Mouse (Mus musculus): ENCODE measurements around the gene Gstcd.

Gstcd gene

GRCm38 (mm10) chr3:133026977-133027376 is 64.9 kb downstream of the Gstcd start:
- no peak for DNase-seq (ENCODE audit: low spot score in 2 of 2)

- DNase-seq (ENCODE audit: low spot score in 2 of 2): no peak
These were observed 84.6 kb downstream of the Gstcd start for GRCm38 (mm10) chr3:133007250-133007649.

- DNase-seq (ENCODE audit: low spot score in 2 of 2): no peak
These were observed 95.5 kb downstream of the Gstcd start for GRCm38 (mm10) chr3:132996299-132996698.

- DNase-seq (ENCODE audit: low spot score in 2 of 2): no peak
These were observed 95.9 kb downstream of the Gstcd start for GRCm38 (mm10) chr3:132995904-132996267.

- DNase-seq (ENCODE audit: low spot score in 2 of 2): no peak
These were observed 96.5 kb downstream of the Gstcd start for GRCm38 (mm10) chr3:132995172-132995903.

- no peak for DNase-seq (ENCODE audit: low spot score in 2 of 2)
These were observed 105.6 kb downstream of the Gstcd start for GRCm38 (mm10) chr3:132986188-132986587.

GRCm38 (mm10) chr3:132983845-132984485 is 107.9 kb downstream of the Gstcd start:
- no peak for DNase-seq (ENCODE audit: low spot score in 2 of 2)

- no peak for DNase-seq (ENCODE audit: low spot score in 2 of 2)
These were observed 109.9 kb downstream of the Gstcd start for GRCm38 (mm10) chr3:132981968-132982367.

- DNase-seq (ENCODE audit: low spot score in 2 of 2): no peak
These were observed 111.9 kb downstream of the Gstcd start for GRCm38 (mm10) chr3:132979781-132980461.

- DNase-seq (ENCODE audit: low spot score in 2 of 2): no peak
These were observed 125.6 kb downstream of the Gstcd start for GRCm38 (mm10) chr3:132966255-132966654.

- no peak for DNase-seq (ENCODE audit: low spot score in 2 of 2)
These were observed 126.9 kb downstream of the Gstcd start for GRCm38 (mm10) chr3:132964715-132965507.

GRCm38 (mm10) chr3:132962631-132963361 is 129.0 kb downstream of the Gstcd start:
- no peak for DNase-seq (ENCODE audit: low spot score in 2 of 2)

- no peak for DNase-seq (ENCODE audit: low spot score in 2 of 2)
These were observed 141.3 kb downstream of the Gstcd start for GRCm38 (mm10) chr3:132950529-132950880.

- DNase-seq (ENCODE audit: low spot score in 2 of 2): peak; percentile 13 to 62
These were observed 141.9 kb downstream of the Gstcd start, which contains the start of gene Npnt for GRCm38 (mm10) chr3:132949791-132950528. Gene Npnt (minus strand): TSS chr3:132950291.

GRCm38 (mm10) chr3:132949380-132949790 is 142.4 kb downstream of the Gstcd start:
- DNase-seq (ENCODE audit: low spot score in 2 of 2): no peak

- no peak for DNase-seq (ENCODE audit: low spot score in 2 of 2)
These were observed 143.5 kb downstream of the Gstcd start for GRCm38 (mm10) chr3:132948298-132948795.

- DNase-seq (ENCODE audit: low spot score in 2 of 2): no peak
These were observed 145.7 kb downstream of the Gstcd start for GRCm38 (mm10) chr3:132946086-132946485.

- DNase-seq (ENCODE audit: low spot score in 2 of 2): no peak
These were observed 146.2 kb downstream of the Gstcd start for GRCm38 (mm10) chr3:132945669-132946068.

- DNase-seq (ENCODE audit: low spot score in 2 of 2): no peak
These were observed 147.2 kb downstream of the Gstcd start for GRCm38 (mm10) chr3:132944609-132945008.

- DNase-seq (ENCODE audit: low spot score in 2 of 2): no peak
These were observed 147.6 kb downstream of the Gstcd start for GRCm38 (mm10) chr3:132944193-132944592.
